Mouse (Mus musculus) E14TG2a.4 (cell line): ENCODE measurements at regions not wholly inside any gene's neighbourhood (a gene's known extent, or its start where the extent isn't known, plus 50 kb on each side); places are given as distances from the start of the nearest gene placed in this dataset.

Source experiments
- H3K27me3 ChIP-seq: 2 replicates; pipeline ENCODE4 v1.6.1; 2014; ENCODE audit warnings: low read length, control low read depth; ENCODE audit not compliant: insufficient read depth
- H3K36me3 ChIP-seq: 2 replicates; pipeline ENCODE4 v1.6.1; 2014; ENCODE audit warnings: low read length, control low read depth; ENCODE audit not compliant: insufficient read depth
- H3K4me1 ChIP-seq: replicated peaks from 2 replicates; pipeline ENCODE4 v1.6.1; 2014; ENCODE audit warnings: low read depth, low read length, control low read depth
- H3K4me3 ChIP-seq: replicated peaks from 2 replicates; pipeline ENCODE4 v1.5.1; 2014; ENCODE audit warnings: mild to moderate bottlenecking, low read length
- H3K9me3 ChIP-seq: 2 replicates; pipeline ENCODE4 v1.6.1; 2014; ENCODE audit warnings: low read length, control low read depth
- CTCF ChIP-seq: conservative IDR thresholded peaks from 2 replicates; pipeline ENCODE4 v1.5.1; 2014; ENCODE audit warnings: low read length
- NANOG ChIP-seq: IDR thresholded peaks from 2 replicates; pipeline ENCODE4 v1.6.1; 2014; ENCODE audit warnings: borderline replicate concordance, low read length, mixed read lengths
- POU5F1 ChIP-seq: IDR thresholded peaks from 2 replicates; pipeline ENCODE4 v1.6.1; 2014; ENCODE audit warnings: low read length, borderline replicate concordance

DNA sequence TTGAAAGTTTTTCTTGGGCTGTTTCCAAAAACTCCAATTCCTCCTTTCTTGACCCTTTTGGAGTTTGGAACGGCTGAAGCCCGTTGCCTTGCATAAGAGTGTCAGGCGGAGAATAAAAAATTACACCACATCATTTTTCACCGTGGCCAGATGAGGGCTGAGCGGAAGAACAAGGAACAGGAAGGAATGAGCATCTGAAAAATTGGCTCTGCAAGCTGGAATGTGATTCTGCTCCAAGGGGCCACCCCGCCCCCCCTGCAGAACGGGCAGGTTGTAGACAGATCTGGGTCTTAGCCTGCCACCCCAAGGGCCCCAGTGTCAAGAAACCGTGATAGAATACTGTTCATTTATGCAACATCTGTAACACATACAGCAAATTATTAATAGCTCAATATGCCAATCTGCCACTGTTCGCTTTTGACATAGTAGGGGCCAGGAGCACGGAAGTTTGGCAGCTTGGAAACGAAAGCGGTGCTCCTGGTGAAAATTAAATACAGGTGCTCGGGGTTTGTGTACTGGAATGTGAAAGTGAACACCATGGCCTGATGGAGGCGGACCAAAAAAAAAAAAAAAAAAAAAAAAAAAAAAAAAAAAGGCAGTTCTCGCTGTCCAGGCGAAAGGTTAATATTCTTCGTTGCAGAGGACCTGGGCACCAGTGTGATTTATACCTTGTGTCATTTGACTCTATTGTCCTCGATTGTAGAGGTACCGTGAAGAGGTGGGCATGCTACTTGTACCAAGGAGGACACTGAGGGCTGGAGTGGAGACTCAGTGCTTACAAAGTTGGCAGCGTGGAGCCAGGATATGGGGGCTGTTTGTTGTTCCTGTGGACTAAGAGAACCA lies 487.9 kb upstream of the Mgmt start:
- no peak overlapping the region for H3K4me3 ChIP-seq
- no peaks in the 10 kb centered on the region for H3K9me3 ChIP-seq
- no peaks in the 10 kb centered on the region for H3K36me3 ChIP-seq
- TF ChIP-seq CTCF (no peak), POU5F1 (no peak), NANOG (no peak)
- H3K4me1 ChIP-seq = no peaks in the 10 kb centered on the region
- no peaks in the 10 kb centered on the region; the same call in 1 of the 2 replicates for H3K27me3 ChIP-seq

DNA sequence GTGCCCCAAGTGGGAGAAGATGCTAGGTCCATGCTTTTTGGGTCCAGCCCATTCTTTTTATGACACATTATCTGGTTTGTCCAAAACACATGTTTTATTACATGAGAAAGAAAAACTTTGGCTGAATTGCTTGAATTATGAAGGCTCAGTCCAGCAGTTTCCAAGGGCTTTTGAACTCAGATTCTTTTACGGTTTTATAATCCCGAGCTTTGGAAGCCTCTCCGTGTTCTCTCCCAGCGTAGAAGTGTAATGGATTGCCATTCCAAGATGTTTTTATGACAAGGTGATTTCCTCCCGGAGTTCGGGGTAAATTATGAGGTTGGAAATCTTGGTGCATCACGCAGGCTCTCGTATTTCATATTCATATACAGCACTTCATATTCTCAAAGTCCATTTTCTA lies 479.6 kb upstream of the Mgmt start:
- no peaks in the 10 kb centered on the region for H3K36me3 ChIP-seq
- H3K4me1 ChIP-seq = no peaks in the 10 kb centered on the region
- H3K9me3 ChIP-seq = no peaks in the 10 kb centered on the region
- no peaks in the 10 kb centered on the region; the same call in 1 of the 2 replicates for H3K27me3 ChIP-seq
- TF ChIP-seq POU5F1 (no peak), NANOG (no peak), CTCF (no peak)
- H3K4me3 ChIP-seq = no peak overlapping the region

- no peaks in the 10 kb centered on the region for H3K9me3 ChIP-seq
- H3K4me3 ChIP-seq = no peak overlapping the region
- H3K36me3 ChIP-seq = no peaks in the 10 kb centered on the region
- TF ChIP-seq POU5F1 (no peak), CTCF (no peak), NANOG (no peak)
- no peaks in the 10 kb centered on the region for H3K4me1 ChIP-seq
- peaks cover 9% of the 10 kb centered on the region; the same call in 1 of the 2 replicates for H3K27me3 ChIP-seq
Observed at GRCm38 (mm10) chr7:136417327-136417726, 477.1 kb upstream of the Mgmt start.

DNA sequence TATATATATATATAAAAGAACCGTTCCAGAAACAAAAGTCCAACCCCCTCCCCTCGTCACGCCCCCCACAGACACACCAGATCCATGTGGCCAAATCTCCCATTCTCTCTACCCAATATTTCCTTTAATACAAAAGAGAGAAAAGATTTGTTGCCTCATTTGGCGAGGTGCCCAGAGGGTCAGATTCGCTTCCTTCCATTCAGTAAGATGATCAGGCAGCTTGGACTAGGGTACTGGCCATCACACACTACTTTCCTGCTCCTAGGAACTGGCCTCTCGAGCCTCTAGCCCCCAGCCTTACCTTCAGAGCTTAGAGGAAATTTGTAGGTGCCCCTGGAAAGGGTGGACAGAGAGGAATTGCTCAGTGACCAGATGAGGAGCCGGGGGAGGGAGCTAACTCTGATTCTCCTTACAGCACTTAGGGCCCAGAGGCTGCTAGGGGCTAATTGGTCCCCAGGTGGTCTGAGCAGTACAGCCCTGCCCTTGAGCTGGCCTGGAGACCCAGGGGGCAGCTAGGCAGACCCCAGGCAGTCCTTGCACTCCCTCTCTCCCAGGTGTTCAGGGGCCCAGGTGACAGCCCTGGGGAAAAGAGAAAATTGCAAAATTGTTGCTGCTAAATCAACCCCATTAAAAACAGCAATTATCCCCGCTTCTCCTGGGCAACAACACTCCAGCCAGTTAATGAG lies 470.4 kb upstream of the Mgmt start:
- no peak for TF ChIP-seq NANOG
- no peak for TF ChIP-seq CTCF
- TF ChIP-seq POU5F1 = no peak
- Histone ChIP-seq H3K36me3 (no peaks in the 10 kb centered on the region), H3K4me1 (no peaks in the 10 kb centered on the region), H3K4me3 (no peak overlapping the region), H3K9me3 (no peaks in the 10 kb centered on the region), H3K27me3 (peaks cover 11% of the 10 kb centered on the region; the same call in 1 of the 2 replicates)

DNA sequence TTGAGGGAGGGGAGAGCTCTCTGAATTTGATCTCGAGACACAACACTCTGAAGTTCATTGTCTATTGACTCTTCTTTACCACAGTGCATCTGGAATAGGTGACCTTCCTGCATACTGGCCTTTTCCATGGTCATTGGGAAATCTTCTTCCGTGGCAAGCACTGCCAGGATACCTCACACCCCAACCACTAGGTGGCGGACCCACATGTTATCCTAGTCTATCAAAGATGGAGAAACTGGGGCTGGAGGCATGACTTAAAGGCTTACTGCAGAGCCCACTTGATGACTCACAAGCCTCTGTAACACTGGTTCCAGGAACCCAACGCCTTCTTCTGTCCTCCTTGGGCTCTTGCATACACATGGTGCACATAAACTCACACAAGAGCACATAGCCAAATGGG lies 467.2 kb upstream of the Mgmt start:
- Histone ChIP-seq H3K27me3 (peaks cover 5% of the 10 kb centered on the region; the same call in 1 of the 2 replicates), H3K4me3 (no peak overlapping the region), H3K36me3 (no peaks in the 10 kb centered on the region), H3K9me3 (no peaks in the 10 kb centered on the region), H3K4me1 (peaks cover 13% of the 10 kb centered on the region)
- peak; percentile 32 for TF ChIP-seq CTCF
- no peak for TF ChIP-seq NANOG

GRCm38 (mm10) chr7:136430085-136431011 lies 464.1 kb upstream of the Mgmt start:
- TF ChIP-seq NANOG = no peak; the same call in 1 of the 2 replicates
- TF ChIP-seq POU5F1 = no peak
- no peak for TF ChIP-seq CTCF
- Histone ChIP-seq H3K4me1 (peaks cover 13% of the 10 kb centered on the region), H3K9me3 (no peaks in the 10 kb centered on the region)

DNA sequence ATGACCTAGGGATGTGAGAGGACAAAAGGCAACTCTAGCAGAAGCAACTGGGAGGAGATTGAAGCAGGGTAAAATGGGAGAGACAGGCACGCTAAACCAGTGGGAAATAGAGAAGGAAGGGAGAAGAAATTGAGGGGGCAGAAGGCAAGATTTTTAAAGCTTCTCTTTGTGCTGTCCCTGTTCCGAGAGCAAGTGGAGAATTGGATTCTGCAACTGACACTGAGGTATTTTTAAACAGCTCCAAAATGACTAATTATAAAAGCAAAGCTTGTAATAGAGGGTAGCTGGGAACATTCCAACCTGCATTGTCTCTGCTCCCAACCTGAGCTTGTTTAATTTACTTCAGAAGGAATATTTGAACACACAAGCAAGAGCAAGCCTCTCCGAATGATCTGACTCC lies 460.7 kb upstream of the Mgmt start:
- TF ChIP-seq POU5F1 = no peak
- no peak for TF ChIP-seq NANOG
- TF ChIP-seq CTCF = no peak

More at GRCm38 (mm10) chr7:136430085-136431011, 464.1 kb upstream of the Mgmt start:
- H3K27me3 ChIP-seq = peaks cover 15% of the 10 kb centered on the region
- H3K4me3 ChIP-seq = no peak overlapping the region
- no peaks in the 10 kb centered on the region for H3K36me3 ChIP-seq

DNA sequence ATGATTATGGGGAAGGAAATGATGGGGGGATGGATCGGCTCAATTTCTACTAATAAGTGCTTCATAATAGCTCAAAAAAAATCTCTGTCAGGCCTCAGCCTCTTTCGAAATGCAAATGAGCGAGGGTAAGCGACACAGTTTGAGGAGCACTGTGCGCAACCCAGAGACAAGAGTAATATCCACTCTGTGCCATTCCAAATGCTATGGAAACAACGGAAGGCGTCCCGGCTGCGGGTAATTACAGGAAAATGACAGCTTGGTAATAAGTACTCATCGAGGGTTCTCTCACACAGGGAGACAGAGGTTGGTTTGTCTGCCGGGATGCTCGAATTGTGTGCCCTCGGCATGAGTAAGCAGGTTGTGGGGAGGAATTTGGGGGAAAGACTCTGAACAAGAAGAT lies 459.9 kb upstream of the Mgmt start:
- Histone ChIP-seq H3K4me1 (peaks cover 13% of the 10 kb centered on the region), H3K27me3 (peaks cover 18% of the 10 kb centered on the region), H3K4me3 (no peak overlapping the region), H3K36me3 (no peaks in the 10 kb centered on the region), H3K9me3 (peaks cover 4% of the 10 kb centered on the region)
- no peak for TF ChIP-seq NANOG
- TF ChIP-seq POU5F1 = no peak
- no peak for TF ChIP-seq CTCF

More for the DNA sequence above, 460.7 kb upstream of the Mgmt start:
- Histone ChIP-seq H3K4me1 (peaks cover 13% of the 10 kb centered on the region), H3K4me3 (no peak overlapping the region), H3K27me3 (peaks cover 19% of the 10 kb centered on the region), H3K36me3 (no peaks in the 10 kb centered on the region), H3K9me3 (peaks cover 4% of the 10 kb centered on the region)
